Mouse (Mus musculus) megakaryocyte progenitor cell, adult 5-6 weeks (primary cell): ENCODE measurements around the gene Btf3l4. TPM values are rescaled to one million over a fixed set of nuclear protein-coding genes. Genes with fewer than 3 reads are reported as not detected.

Experiments used
- ATAC-seq: replicated peaks from 2 replicates; pipeline ENCODE4 v1.8.0; 2016; ENCODE audit warnings: mild to moderate bottlenecking, moderate TSS enrichment, inconsistent platforms; ENCODE audit not compliant: poor library complexity
- total RNA-seq, 2 experiments: library from RNA; stranded (forward) in 1 of 2; stranded (reverse) in 1 of 2; fragments of 157-497, 149-512 nt in 1 of 2; fragments of 200-1000 nt in 1 of 2; gene quantifications; 2 replicates each; pipeline versions ENCODE4 v1.2.3 to v1.2.4; 2015 to 2017

Gene Btf3l4
- total RNA-seq, 2 experiments from 2014 or later = 68.1 to 92.8 TPM

- ATAC-seq = no peak
Observed at GRCm38 (mm10) chr4:108826096-108826495, 7.3 kb downstream of the Btf3l4 start.

GRCm38 (mm10) chr4:108825677-108826076 lies 7.7 kb downstream of the Btf3l4 start:
- ATAC-seq = no peak

GRCm38 (mm10) chr4:108811550-108811949 lies 21.9 kb downstream of the Btf3l4 start:
- no peak for ATAC-seq

GRCm38 (mm10) chr4:108811142-108811541 lies 22.3 kb downstream of the Btf3l4 start:
- no peak for ATAC-seq

- ATAC-seq = no peak
Observed at GRCm38 (mm10) chr4:108803535-108803934, 29.9 kb downstream of the Btf3l4 start.

- peak; percentile 94 for ATAC-seq
Observed at GRCm38 (mm10) chr4:108798083-108798830, 35.2 kb downstream of the Btf3l4 start.

GRCm38 (mm10) chr4:108796701-108797100 lies 36.7 kb downstream of the Btf3l4 start:
- ATAC-seq = no peak

GRCm38 (mm10) chr4:108793941-108794340 lies 39.5 kb downstream of the Btf3l4 start:
- no peak for ATAC-seq

- ATAC-seq = peak; percentile 80
Observed at GRCm38 (mm10) chr4:108790507-108790906, 42.9 kb downstream of the Btf3l4 start.

- peak; percentile 76 for ATAC-seq
Observed at GRCm38 (mm10) chr4:108789258-108789936, 44.0 kb downstream of the Btf3l4 start.

GRCm38 (mm10) chr4:108782421-108783085 lies 50.9 kb downstream of the Btf3l4 start:
- ATAC-seq = no peak

GRCm38 (mm10) chr4:108781596-108781995 lies 51.8 kb downstream of the Btf3l4 start:
- ATAC-seq = no peak

GRCm38 (mm10) chr4:108780864-108781205 lies 52.6 kb downstream of the Btf3l4 start:
- ATAC-seq = no peak

- ATAC-seq = peak; percentile 97
Observed at GRCm38 (mm10) chr4:108780057-108780863, 53.2 kb downstream of the Btf3l4 start, which contains the start of gene Zfyve9. Zfyve9 (minus strand) TSS chr4:108780798.

GRCm38 (mm10) chr4:108779763-108780056 lies 53.7 kb downstream of the Btf3l4 start:
- ATAC-seq = no peak

GRCm38 (mm10) chr4:108768527-108768926 lies 64.9 kb downstream of the Btf3l4 start:
- peak; percentile 42 for ATAC-seq

Other genes starting within 250 kb of the Btf3l4 start
- gene Cc2d1b, start 213.7 kb downstream of the Btf3l4 start, total RNA-seq (2015) = 16.8 and 18.6 TPM in 2 replicates
- 28.3 and 44.0 TPM in 2 replicates for gene Cc2d1b, start 213.7 kb downstream of the Btf3l4 start, total RNA-seq (2017)
- gene 3110021N24Rik, start 114.0 kb downstream of the Btf3l4 start, total RNA-seq (2015) = not detected in 2 replicates
- not detected in 2 replicates for gene 3110021N24Rik, start 114.0 kb downstream of the Btf3l4 start, total RNA-seq (2017)
- 0.15 and 0.90 TPM in 2 replicates for gene Zfyve9, start 52.8 kb downstream of the Btf3l4 start, total RNA-seq (2015)
- 0.33 and 0.41 TPM in 2 replicates for gene Zfyve9, start 52.8 kb downstream of the Btf3l4 start, total RNA-seq (2017)
- 74.7 and 75.3 TPM in 2 replicates for gene Txndc12, start 987 bp upstream of the Btf3l4 start, total RNA-seq (2015)
- 87.4 and 88.7 TPM in 2 replicates for gene Txndc12, start 987 bp upstream of the Btf3l4 start, total RNA-seq (2017)
- 43.7 and 55.5 TPM in 2 replicates for gene Kti12, start 14.2 kb upstream of the Btf3l4 start, total RNA-seq (2015)
- gene Kti12, start 14.2 kb upstream of the Btf3l4 start, total RNA-seq (2017) = 28.8 and 29.2 TPM in 2 replicates
- gene A730015C16Rik, start 15.0 kb upstream of the Btf3l4 start, total RNA-seq (2015) = 0.22 and 0.46 TPM in 2 replicates
- gene A730015C16Rik, start 15.0 kb upstream of the Btf3l4 start, total RNA-seq (2017) = 0.37 and 0.71 TPM in 2 replicates
- 0.30 TPM in 1 of 2 replicates, not detected in the other for gene Rab3b, start 45.4 kb upstream of the Btf3l4 start, total RNA-seq (2015)
- not detected in 2 replicates for gene Rab3b, start 45.4 kb upstream of the Btf3l4 start, total RNA-seq (2017)
- gene Nrd1, start 167.0 kb upstream of the Btf3l4 start, total RNA-seq (2015) = 122 and 166 TPM in 2 replicates
- gene Nrd1, start 167.0 kb upstream of the Btf3l4 start, total RNA-seq (2017) = 98.6 and 103 TPM in 2 replicates